Mouse (Mus musculus): ENCODE measurements at regions not wholly inside any gene's neighbourhood (a gene's known extent, or its start where the extent isn't known, plus 50 kb on each side); places are given as distances from the start of the nearest gene placed in this dataset.

- TF ChIP-seq CTCF (IDR thresholded peaks at IDR 0.05; ENCODE audit: low read depth): no peak
- no peak for TF ChIP-seq EP300 (IDR thresholded peaks at IDR 0.05; ENCODE audit: low read depth)
These were observed 564.6 kb upstream of the Cdh5 start for GRCm38 (mm10) chr8:103536856-103537255.
